ENCODE assay signal across 26 mouse cellular contexts in genomic region chr7:132992967-132993615, GRCm38 (mm10).
DNase-seq lines count a peak whose midpoint lies in the region; ATAC-seq and TF ChIP-seq lines count a peak whose summit lies in the region.
"Had no signal": no experiment of that assay in that cellular context is flagged by ENCODE, and none has a peak within 500 bp of the region (broad histone marks: within the 10 kb centered on the region; RNA-seq: fewer than 3 reads in every experiment).

No protein-coding gene starts in this region.

- H3K79me2 ChIP-seq in myocyte (ENCODE audit: control insufficient read depth, insufficient read depth), result no peaks in the 10 kb centered on the region

- H3K27ac ChIP-seq in neural tube, embryonic 15.5 days (replicated peaks), result no peak overlapping the region
- H3K27ac ChIP-seq: heart, adult 2 months; intestine, embryonic 15.5 days; liver, embryonic 15.5 days; lung, embryonic 15.5 days had no signal

- peak; percentile 62 for TF ChIP-seq POLR2A in myocyte (IDR thresholded peaks at IDR 0.05; ENCODE audit: insufficient read length, low read depth)

- no peak overlapping the region for H3K4me3 ChIP-seq in neural tube, embryonic 15.5 days (replicated peaks)
- H3K4me3 ChIP-seq in myocyte, result no peak overlapping the region
- H3K4me3 ChIP-seq: erythroblast, embryonic 14.5 days; heart, adult 2 months; intestine, embryonic 15.5 days; liver, embryonic 15.5 days; lung, embryonic 15.5 days; megakaryocyte, embryonic 14.5 days; midbrain, embryonic 15.5 days had no signal

- no peaks in the 10 kb centered on the region for H3K27me3 ChIP-seq in neural tube, embryonic 15.5 days (replicated peaks)
- no peaks in the 10 kb centered on the region for H3K27me3 ChIP-seq in myocyte (ENCODE audit: control insufficient read depth, insufficient read depth, insufficient read length)
- H3K27me3 ChIP-seq: intestine, embryonic 15.5 days; liver, embryonic 15.5 days; lung, embryonic 15.5 days; megakaryocyte, embryonic 14.5 days; midbrain, embryonic 15.5 days had no signal

- no peak overlapping the region for H3K4me2 ChIP-seq in neural tube, embryonic 15.5 days
- H3K4me2 ChIP-seq in myocyte (ENCODE audit: low read depth), result peak overlapping the region; percentile 36
- H3K4me2 ChIP-seq: intestine, embryonic 15.5 days; liver, embryonic 15.5 days; lung, embryonic 15.5 days; midbrain, embryonic 15.5 days had no signal

- H3K4me1 ChIP-seq in neural tube, embryonic 15.5 days, result peaks cover 13% of the 10 kb centered on the region
- H3K4me1 ChIP-seq: intestine, embryonic 15.5 days; liver, embryonic 15.5 days; lung, embryonic 15.5 days had no signal

- peaks cover 59% of the 10 kb centered on the region for H3K36me3 ChIP-seq in neural tube, embryonic 15.5 days
- H3K36me3 ChIP-seq in myocyte (ENCODE audit: control insufficient read depth, insufficient read depth), result peaks cover 18% of the 10 kb centered on the region

- no peak overlapping the region for H3K9ac ChIP-seq in neural tube, embryonic 15.5 days (replicated peaks)
- H3K9ac ChIP-seq: intestine, embryonic 15.5 days; liver, embryonic 15.5 days; lung, embryonic 15.5 days; midbrain, embryonic 15.5 days had no signal

- peak; percentile 71 for DNase-seq in gastrocnemius, adult 18-20 months (ENCODE audit: low spot score)
- no peak for DNase-seq in gastrocnemius, postnatal 36 days
- peak; percentile 11 for DNase-seq in neural tube, embryonic 10.5 days (ENCODE audit: extremely low spot score, low spot score)
- peak; percentile 62 for DNase-seq in gastrocnemius, postnatal 14 days
- no peak for DNase-seq in left cerebral cortex, postnatal 10 days (ENCODE audit: extremely low spot score in 1 of 2, low spot score in 2 of 2)
- DNase-seq: adrenal gland, postnatal 25 days; cerebellum, adult 9-11 months; heart, adult 2 months; kidney, adult 9 months; kidney, postnatal 14 days; layer of hippocampus, postnatal 36 days; liver; lung, postnatal 36 days; right cerebral cortex, postnatal 14 days; thymus, postnatal 36 days had no signal

- WGBS in neural tube, embryonic 15.5 days, result 92% methylated on average over 9 of the region's 9 CpGs

- ATAC-seq in neural tube, embryonic 15.5 days (ENCODE audit: low FRiP score), result no peak
- no peak for ATAC-seq in granulocyte monocyte progenitor cell, adult 5-6 weeks (replicated peaks; ENCODE audit: poor library complexity, severe bottlenecking)
- ATAC-seq: forebrain, embryonic 16.5 days; hindbrain, embryonic 16.5 days; intestine, embryonic 15.5 days; midbrain, embryonic 15.5 days had no signal

- intact Hi-C loops in gastrocnemius, postnatal 36 days (cut with DNase I), result loop anchor here (5.0 kb wide), 1 partner anchor 46 kb away; no protein-coding TSS in a partner anchor
- intact Hi-C loops in gastrocnemius, postnatal 14 days (cut with DNase I; ENCODE audit: low total_unique reads), result no loop called here
- intact Hi-C loops in left cerebral cortex, postnatal 10 days (cut with DNase I), result no loop called here

- no peaks in the 10 kb centered on the region for H3K9me3 ChIP-seq in neural tube, embryonic 15.5 days (replicated peaks)
- H3K9me3 ChIP-seq: intestine, embryonic 15.5 days; liver, embryonic 15.5 days; lung, embryonic 15.5 days; megakaryocyte, embryonic 14.5 days; midbrain, embryonic 15.5 days had no signal

- H3ac ChIP-seq in myocyte (ENCODE audit: control insufficient read depth, insufficient read length), result no peak overlapping the region

TF ChIP-seq in myocyte, 11 proteins besides CTCF, POLR2A, EP300 and RAD21:
- TF ChIP-seq REST (IDR thresholded peaks at IDR 0.05; ENCODE audit: insufficient read depth, insufficient read length) (no peak), SRF (IDR thresholded peaks at IDR 0.05; ENCODE audit: control insufficient read depth, insufficient read length, low read depth) (peak; percentile 53), MYOG (IDR thresholded peaks at IDR 0.05; ENCODE audit: control insufficient read depth in 1 of 3, insufficient read depth in 1 of 3, insufficient read length in 2 of 3, low read depth in 2 of 3) (peak; percentile 60 to 89 (median 88)), TCF12 (IDR thresholded peaks at IDR 0.05; ENCODE audit: insufficient read depth, poor library complexity, severe bottlenecking) (peak; percentile 58), POLR2AphosphoS2 (IDR thresholded peaks at IDR 0.05; ENCODE audit: insufficient read length, low read depth) (peak; percentile 68), MAX (IDR thresholded peaks at IDR 0.05; ENCODE audit: low read depth) (no peak), MYOD1 (IDR thresholded peaks at IDR 0.05; ENCODE audit: control insufficient read depth in 1 of 3, insufficient read length in 2 of 3, low read depth in 2 of 3) (peak; percentile 97 to 99 (median 98)), E2F4 (IDR thresholded peaks at IDR 0.05; ENCODE audit: insufficient read depth) (no peak), CEBPB (IDR thresholded peaks at IDR 0.05; ENCODE audit: insufficient read depth, poor library complexity, severe bottlenecking) (peak; percentile 43; the same call in 1 of the 2 replicates), TCF3 (IDR thresholded peaks at IDR 0.05; ENCODE audit: insufficient read length, low read depth) (peak; percentile 71), USF1 (IDR thresholded peaks at IDR 0.05; ENCODE audit: low read depth) (no peak)
TF ChIP-seq in myocyte: peak in this region for 7.

Comparison
In these comparisons a context has a peak if more than half of its experiments do, and no peak if none do; other contexts are left out.
1. DNase-seq: peak in gastrocnemius, adult 18-20 months (single experiment), neural tube, embryonic 10.5 days (single experiment) and gastrocnemius, postnatal 14 days (single experiment); none in gastrocnemius, postnatal 36 days (0 of 2) and left cerebral cortex, postnatal 10 days (0 of 2).